Mouse (Mus musculus): Measurements from ENCODE around the gene Padi6.

Padi6 gene

GRCm38 (mm10) chr4:140708297-140708927, 34.0 kb downstream of the Padi6 start:
- DNase-seq (ENCODE audit: low spot score): no peak

DNA sequence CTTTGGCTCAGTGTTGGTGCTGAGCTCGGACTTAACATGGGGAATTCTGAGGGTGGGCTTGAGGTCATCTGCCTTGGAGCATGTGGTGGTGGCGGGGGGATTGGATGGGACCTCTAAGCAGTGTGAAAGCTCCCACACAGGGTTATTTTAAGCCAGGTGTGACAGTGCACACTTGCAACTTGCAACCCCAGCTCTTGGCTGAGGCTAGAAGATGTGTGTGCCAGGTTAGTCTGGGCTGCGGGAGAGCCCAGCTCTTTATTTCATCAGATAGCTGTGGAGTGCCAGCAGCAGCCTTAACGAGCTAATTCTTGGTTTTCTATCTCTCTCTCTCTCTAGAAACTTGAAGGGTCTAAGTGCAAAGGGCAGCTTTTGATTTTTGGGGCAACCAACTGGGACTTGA, 34.8 kb downstream of the Padi6 start:
- no peak for DNase-seq (ENCODE audit: low spot score)

- DNase-seq (ENCODE audit: low spot score): no peak
Observed at GRCm38 (mm10) chr4:140704166-140704565, 38.3 kb downstream of the Padi6 start.

DNA sequence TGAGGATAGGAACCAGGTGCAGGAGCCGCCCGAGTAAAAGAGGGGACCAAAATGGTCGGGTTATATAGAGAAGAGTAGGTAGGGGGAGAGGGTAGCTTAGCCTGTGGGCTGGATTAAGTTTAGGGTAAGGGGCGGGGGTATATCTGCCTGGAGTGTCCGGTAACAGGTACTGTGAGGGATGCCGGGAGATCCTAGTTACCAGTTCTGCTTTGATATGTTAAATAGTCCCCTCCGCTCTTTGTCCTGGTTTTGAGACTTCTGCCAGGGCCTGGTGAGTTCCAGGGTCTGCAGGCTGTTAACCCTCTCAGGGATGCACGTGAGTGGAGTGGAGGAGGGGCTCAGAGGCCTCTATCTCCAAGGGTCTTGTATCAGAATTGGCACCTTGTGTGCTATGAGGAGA, 38.8 kb downstream of the Padi6 start:
- DNase-seq (ENCODE audit: low spot score): no peak

DNA sequence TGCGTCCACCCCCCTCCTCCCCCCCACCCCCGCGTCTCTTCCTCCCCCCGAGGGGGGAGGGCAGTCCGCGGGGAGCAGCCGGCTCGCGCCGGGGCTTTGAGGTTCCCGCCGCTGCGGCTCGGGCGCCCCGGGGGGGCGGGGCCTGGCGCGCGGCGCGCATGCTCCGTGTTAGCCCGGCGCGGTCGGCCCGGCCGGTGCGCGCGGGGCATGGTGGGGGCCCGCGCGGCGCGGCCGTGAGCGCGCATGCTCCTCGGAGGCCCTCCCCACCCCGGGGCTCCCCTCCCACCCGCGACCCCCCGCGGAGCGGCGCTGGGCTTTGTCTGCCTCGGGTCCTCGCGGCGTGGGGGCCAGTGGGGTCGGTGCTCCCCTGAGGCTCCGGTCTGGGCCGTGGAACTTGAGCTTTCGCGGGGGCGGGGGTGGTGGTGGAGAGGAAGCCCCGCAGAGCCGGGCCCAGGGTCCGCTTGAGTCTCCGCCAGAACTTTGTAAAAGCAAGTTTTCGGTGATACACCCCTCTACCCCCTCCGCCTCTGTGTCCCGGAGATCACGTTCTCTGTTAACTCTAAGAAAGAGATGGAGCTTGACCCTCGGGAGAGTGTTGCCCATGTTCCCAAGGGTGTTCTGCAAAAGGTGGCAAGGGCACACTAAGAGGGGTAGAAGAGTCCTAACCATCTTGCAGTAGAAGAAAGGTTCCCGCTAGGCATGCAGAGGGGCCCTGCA, 39.7 kb downstream of the Padi6 start:
- peak; percentile 81 for DNase-seq (ENCODE audit: low spot score)

GRCm38 (mm10) chr4:140701716-140702561, 40.5 kb downstream of the Padi6 start:
- DNase-seq (ENCODE audit: low spot score): no peak

DNA sequence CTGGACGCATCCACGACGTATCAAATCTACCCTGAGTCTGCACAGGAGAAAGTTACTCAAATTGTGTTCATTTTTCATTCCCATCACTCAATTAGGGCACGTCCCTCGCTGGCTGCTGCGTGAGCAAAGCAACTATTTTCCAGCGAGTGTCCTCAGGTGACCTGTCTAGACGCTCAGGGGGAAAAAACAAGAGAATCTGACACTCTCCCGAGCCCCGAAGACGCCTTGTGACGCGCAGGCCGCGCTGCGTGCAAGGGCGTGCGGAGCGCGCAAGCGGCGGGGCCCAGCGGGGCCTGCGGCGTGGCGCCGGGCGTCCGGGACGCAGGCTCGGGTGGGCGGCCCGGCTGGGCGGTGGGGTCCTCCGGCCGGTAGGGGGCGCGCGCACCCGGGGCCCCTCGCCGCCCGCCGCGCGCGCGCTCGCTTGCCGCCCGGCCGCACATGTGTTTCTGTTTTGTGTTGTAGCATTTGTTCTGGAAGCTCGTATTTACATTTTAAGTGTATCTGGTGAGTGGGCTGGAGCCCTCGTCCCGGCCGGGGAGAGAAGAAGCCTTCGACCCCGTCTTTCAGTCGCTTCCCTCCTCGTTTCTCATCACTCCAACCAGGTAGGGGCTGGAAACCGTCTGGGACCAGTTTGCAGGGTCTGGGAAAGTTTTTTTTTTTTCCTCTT, 41.3 kb downstream of the Padi6 start:
- DNase-seq (ENCODE audit: low spot score): peak; percentile 68

GRCm38 (mm10) chr4:140700269-140701018, 42.0 kb downstream of the Padi6 start, which contains the start of gene Rcc2:
Gene Rcc2, plus strand, starts transcription at chr4:140700541.
- DNase-seq (ENCODE audit: low spot score): peak; percentile 29

DNA sequence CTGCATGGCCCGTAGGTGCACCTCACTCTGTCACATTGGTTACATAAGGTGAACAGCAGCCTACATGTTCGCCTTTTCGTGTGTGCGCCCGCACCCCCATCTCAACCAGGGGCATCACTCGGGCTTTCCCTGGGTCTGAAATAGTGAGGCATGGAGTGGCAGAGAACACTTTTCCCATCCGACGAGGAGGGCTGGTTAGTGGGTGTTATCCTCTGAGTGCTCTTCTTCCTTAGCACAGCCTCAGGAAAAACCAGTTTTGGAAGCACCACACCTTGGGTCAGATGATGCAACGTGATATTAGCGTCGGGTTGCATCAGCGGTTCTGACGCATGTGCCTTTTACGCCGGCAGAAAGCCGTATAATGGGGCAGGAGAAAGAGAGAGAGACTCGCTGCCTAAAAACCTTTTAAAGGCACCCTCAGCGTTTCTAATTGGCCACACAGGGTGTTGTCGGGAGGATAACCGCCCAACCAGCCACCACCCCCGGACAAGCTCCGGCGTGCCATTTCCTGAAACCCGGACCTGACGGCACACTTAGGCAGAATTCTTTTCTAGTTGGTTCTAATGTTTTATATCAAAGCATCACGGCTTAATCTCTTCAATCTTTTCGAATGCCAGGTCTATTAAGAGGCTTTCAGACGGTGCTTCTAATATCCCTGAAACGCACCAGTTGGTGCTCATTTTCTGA, 42.9 kb downstream of the Padi6 start:
- DNase-seq (ENCODE audit: low spot score): peak; percentile 59

DNA sequence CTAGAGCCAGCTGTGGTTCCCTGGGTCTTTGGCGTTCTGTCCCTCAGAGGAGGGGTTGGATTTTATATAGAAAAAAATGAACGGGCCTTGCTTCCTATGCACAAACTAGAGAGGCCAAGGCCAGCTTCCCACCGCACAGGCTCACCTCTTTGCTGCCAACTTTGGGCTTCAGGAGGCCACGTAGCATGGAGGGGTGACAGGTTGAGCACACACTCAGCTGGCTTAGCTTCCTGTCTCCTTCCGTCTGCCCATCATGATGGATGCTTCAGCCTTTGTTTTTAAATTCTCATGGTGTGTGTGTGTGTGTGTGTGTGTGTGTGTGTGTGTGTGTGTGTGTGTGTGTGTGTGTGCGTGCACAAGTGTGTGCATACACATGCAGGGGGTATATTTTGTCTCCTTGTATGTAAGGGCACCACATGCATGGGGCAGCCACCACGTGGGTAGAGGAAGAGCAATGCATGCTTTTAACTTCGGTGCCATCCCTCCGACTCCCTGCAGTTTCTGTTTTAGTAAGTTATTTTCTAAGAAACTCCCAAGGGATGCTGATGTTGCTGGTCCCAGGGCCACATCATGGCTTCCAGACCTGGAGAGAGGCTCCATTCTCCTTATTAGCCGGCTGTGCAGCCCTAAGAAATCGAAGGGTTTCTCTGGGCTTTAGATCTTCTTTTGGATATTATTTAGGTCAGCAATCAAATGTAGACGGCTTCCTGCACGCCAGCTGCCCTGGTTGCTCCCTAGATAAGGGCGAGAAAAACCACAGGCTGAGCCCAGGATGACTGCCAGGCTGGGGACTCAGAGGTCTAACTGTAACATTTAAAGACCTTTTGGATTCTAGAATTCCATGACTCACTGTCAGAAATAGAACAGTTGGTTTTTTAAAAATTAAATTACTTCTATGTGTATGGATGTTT, 46.5 kb downstream of the Padi6 start:
- no peak for DNase-seq (ENCODE audit: low spot score)

GRCm38 (mm10) chr4:140695146-140695545, 47.3 kb downstream of the Padi6 start:
- no peak for DNase-seq (ENCODE audit: low spot score)

- no peak for DNase-seq (ENCODE audit: low spot score)
Observed at GRCm38 (mm10) chr4:140694551-140695060, 47.8 kb downstream of the Padi6 start.

- DNase-seq (ENCODE audit: low spot score): no peak
Observed at GRCm38 (mm10) chr4:140693513-140693912, 48.9 kb downstream of the Padi6 start.

GRCm38 (mm10) chr4:140691481-140691880, 51.0 kb downstream of the Padi6 start:
- DNase-seq (ENCODE audit: low spot score): no peak

DNA sequence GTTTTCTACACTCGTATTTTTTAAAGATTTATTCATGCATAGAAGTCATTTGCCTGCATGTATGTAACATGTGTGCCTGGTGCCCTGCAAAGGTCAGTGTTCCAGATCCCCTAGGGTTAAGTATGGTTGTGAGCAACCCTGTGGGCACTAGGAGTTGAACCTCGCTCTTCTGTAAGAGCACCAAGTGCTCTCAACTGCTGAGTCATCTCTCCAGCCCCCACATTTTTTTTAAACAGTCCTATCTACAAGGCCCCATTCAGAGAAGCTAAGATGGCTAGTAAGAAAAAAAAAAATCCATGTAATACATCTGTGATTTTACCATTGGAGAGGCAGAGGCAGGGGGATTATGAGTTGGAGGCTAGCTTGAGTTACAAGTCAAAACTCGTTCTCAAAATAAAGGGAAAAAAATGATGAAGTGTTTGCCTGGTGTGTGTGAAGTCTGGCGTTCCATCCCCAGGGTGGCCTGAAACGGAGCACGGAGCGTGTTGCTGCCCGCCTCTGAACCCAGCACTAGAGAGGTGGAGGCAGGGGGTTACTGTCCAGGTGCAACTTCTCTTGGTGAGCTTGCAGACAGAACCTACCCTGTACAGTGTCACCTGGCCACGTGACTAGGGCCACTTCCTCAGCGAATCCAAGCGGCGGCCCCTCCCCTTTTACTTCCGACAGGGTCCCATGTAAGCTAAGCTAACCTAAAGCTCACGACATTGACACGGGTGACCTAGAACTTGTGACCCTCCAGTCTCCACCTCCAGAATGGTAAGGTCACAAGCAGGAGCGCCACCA, 52.4 kb downstream of the Padi6 start:
- no peak for DNase-seq (ENCODE audit: low spot score)

GRCm38 (mm10) chr4:140688826-140689425, 53.5 kb downstream of the Padi6 start:
- DNase-seq (ENCODE audit: low spot score): no peak

- DNase-seq (ENCODE audit: low spot score): peak; percentile 52
Observed at GRCm38 (mm10) chr4:140688044-140688825, 54.2 kb downstream of the Padi6 start.
